Mouse (Mus musculus): ENCODE results near the gene Mrpl58. TPM values are rescaled to one million over a fixed set of nuclear protein-coding genes. Genes with fewer than 3 reads are reported as not detected.

The Mrpl58 gene
- polyA plus RNA-seq, 1 experiment from 2014 or later = 206 TPM

Small RNAs within 50 kb of the gene (microRNA-seq; reads per million reads assigned to microRNA genes)
- gene Mir3968 = not detected

Other genes starting within 250 kb of the Mrpl58 start
- 105 and 114 TPM in 2 replicates for gene Slc9a3r1, start 240.4 kb upstream of the Mrpl58 start, polyA plus RNA-seq (2014; fragmentation: Nextera tagmentation; extraction: Ambion mirVana)
- gene Tmem104, start 216.3 kb upstream of the Mrpl58 start, polyA plus RNA-seq (2014; fragmentation: Nextera tagmentation; extraction: Ambion mirVana) = 10.5 and 13.2 TPM in 2 replicates
- gene Nat9, start 215.9 kb upstream of the Mrpl58 start, polyA plus RNA-seq (2014; fragmentation: Nextera tagmentation; extraction: Ambion mirVana) = 18.3 and 20.1 TPM in 2 replicates
- not detected in 2 replicates for gene Grin2c, start 136.5 kb upstream of the Mrpl58 start, polyA plus RNA-seq (2014; fragmentation: Nextera tagmentation; extraction: Ambion mirVana)
- gene Fdxr, start 126.7 kb upstream of the Mrpl58 start, polyA plus RNA-seq (2014; fragmentation: Nextera tagmentation; extraction: Ambion mirVana) = 11.5 and 13.3 TPM in 2 replicates
- gene Fads6, start 106.1 kb upstream of the Mrpl58 start, polyA plus RNA-seq (2014; fragmentation: Nextera tagmentation; extraction: Ambion mirVana) = 1.3 and 1.5 TPM in 2 replicates
- gene Otop2, start 96.6 kb upstream of the Mrpl58 start, polyA plus RNA-seq (2014; fragmentation: Nextera tagmentation; extraction: Ambion mirVana) = not detected in 2 replicates
- 0.10 TPM in 1 of 2 replicates, not detected in the other for gene Ush1g, start 81.7 kb upstream of the Mrpl58 start, polyA plus RNA-seq (2014; fragmentation: Nextera tagmentation; extraction: Ambion mirVana)
- 1.0 and 1.2 TPM in 2 replicates for gene Otop3, start 69.0 kb upstream of the Mrpl58 start, polyA plus RNA-seq (2014; fragmentation: Nextera tagmentation; extraction: Ambion mirVana)
- 21.0 and 24.4 TPM in 2 replicates for gene Hid1, start 36.0 kb upstream of the Mrpl58 start, polyA plus RNA-seq (2014; fragmentation: Nextera tagmentation; extraction: Ambion mirVana)
- gene Cdr2l, start 21.8 kb upstream of the Mrpl58 start, polyA plus RNA-seq (2014; fragmentation: Nextera tagmentation; extraction: Ambion mirVana) = 12.6 and 13.0 TPM in 2 replicates
- gene Atp5h, start 16.2 kb downstream of the Mrpl58 start, polyA plus RNA-seq (2014; fragmentation: Nextera tagmentation; extraction: Ambion mirVana) = 832 and 848 TPM in 2 replicates
- gene Kctd2, start 16.4 kb downstream of the Mrpl58 start, polyA plus RNA-seq (2014; fragmentation: Nextera tagmentation; extraction: Ambion mirVana) = 9.5 and 12.3 TPM in 2 replicates
- gene Trim80, start 36.8 kb downstream of the Mrpl58 start, polyA plus RNA-seq (2014; fragmentation: Nextera tagmentation; extraction: Ambion mirVana) = not detected in 2 replicates
- 0.32 and 1.0 TPM in 2 replicates for gene Slc16a5, start 58.7 kb downstream of the Mrpl58 start, polyA plus RNA-seq (2014; fragmentation: Nextera tagmentation; extraction: Ambion mirVana)
- 5.7 and 8.0 TPM in 2 replicates for gene Armc7, start 71.9 kb downstream of the Mrpl58 start, polyA plus RNA-seq (2014; fragmentation: Nextera tagmentation; extraction: Ambion mirVana)
- gene Nt5c, start 88.1 kb downstream of the Mrpl58 start, polyA plus RNA-seq (2014; fragmentation: Nextera tagmentation; extraction: Ambion mirVana) = 111 and 121 TPM in 2 replicates
- 529 and 563 TPM in 2 replicates for gene Jpt1, start 110.6 kb downstream of the Mrpl58 start, polyA plus RNA-seq (2014; fragmentation: Nextera tagmentation; extraction: Ambion mirVana)
- 984 and 994 TPM in 2 replicates for gene Sumo2, start 132.5 kb downstream of the Mrpl58 start, polyA plus RNA-seq (2014; fragmentation: Nextera tagmentation; extraction: Ambion mirVana)
- gene Nup85, start 160.7 kb downstream of the Mrpl58 start, polyA plus RNA-seq (2014; fragmentation: Nextera tagmentation; extraction: Ambion mirVana) = 162 and 164 TPM in 2 replicates
- gene Mrps7, start 200.2 kb downstream of the Mrpl58 start, polyA plus RNA-seq (2014; fragmentation: Nextera tagmentation; extraction: Ambion mirVana) = 88.8 and 96.0 TPM in 2 replicates
- gene Gga3, start 200.3 kb downstream of the Mrpl58 start, polyA plus RNA-seq (2014; fragmentation: Nextera tagmentation; extraction: Ambion mirVana) = 18.6 and 21.2 TPM in 2 replicates
- 33.4 and 35.1 TPM in 2 replicates for gene Mif4gd, start 209.2 kb downstream of the Mrpl58 start, polyA plus RNA-seq (2014; fragmentation: Nextera tagmentation; extraction: Ambion mirVana)
- 21.5 and 24.3 TPM in 2 replicates for gene Slc25a19, start 224.5 kb downstream of the Mrpl58 start, polyA plus RNA-seq (2014; fragmentation: Nextera tagmentation; extraction: Ambion mirVana)